Mouse (Mus musculus) lung, embryonic 16.5 days (tissue): Measurements from ENCODE around the gene Dmrt3. TPM values are rescaled to one million over a fixed set of nuclear protein-coding genes. Genes with fewer than 3 reads are reported as not detected.

Source experiments
- ATAC-seq: fragments of 200-750 bp; cut with Nextera tagmentation; 2 replicates; pipeline ENCODE4 v1.8.0; 2017; ENCODE audit warnings: low read depth, mild to moderate bottlenecking, moderate library complexity
- H3K27ac ChIP-seq: fragments of 300-500 bp; sonication (generic); 2 replicates; pipeline ENCODE4 v1.5.1; 2014; ENCODE audit warnings: mild to moderate bottlenecking, control low read depth, low read length
- H3K27me3 ChIP-seq: fragments of 300-500 bp; sonication (generic); 2 replicates; pipeline ENCODE4 v1.6.1; 2014; ENCODE audit warnings: low read depth, low read length, mixed read lengths; ENCODE audit not compliant: control insufficient read depth, insufficient read depth
- H3K36me3 ChIP-seq: fragments of 300-500 bp; sonication (generic); 2 replicates; pipeline ENCODE4 v1.6.1; 2014; ENCODE audit warnings: low read length; ENCODE audit not compliant: control insufficient read depth, insufficient read depth
- H3K4me1 ChIP-seq: fragments of 300-500 bp; sonication (generic); replicated peaks from 2 replicates; pipeline ENCODE4 v1.6.1; 2014; ENCODE audit warnings: low read length, mixed read lengths; ENCODE audit not compliant: control insufficient read depth, insufficient read depth
- H3K4me2 ChIP-seq: fragments of 300-500 bp; sonication (generic); 2 replicates; pipeline ENCODE4 v1.6.1; 2014; ENCODE audit warnings: low read depth, low read length, control low read depth
- H3K4me3 ChIP-seq: fragments of 300-500 bp; sonication (generic); 2 replicates; pipeline ENCODE4 v1.5.1; 2014; ENCODE audit warnings: mild to moderate bottlenecking, low read length, control low read depth
- H3K9ac ChIP-seq: fragments of 300-500 bp; sonication (generic); 2 replicates; pipeline ENCODE4 v1.6.1; 2014; ENCODE audit warnings: low read length, control low read depth
- H3K9me3 ChIP-seq: fragments of 300-500 bp; sonication (generic); 2 replicates; pipeline ENCODE4 v1.6.1; 2016; ENCODE audit warnings: low read length; ENCODE audit not compliant: control insufficient read depth
- WGBS: fragments of 180-500 bp; shearing (Covaris S2); extraction: QIAGEN DNeasy Blood & Tissue Kit; methylation state at CpG from one replicate; pipeline ENCODE4 v1.1.7; 2014; 5-methylcytosine and 5-hydroxymethylcytosine counted together
- polyA plus RNA-seq: library from polyadenylated mRNA; unstranded; fragments of >200 nt; fragmentation: Nextera tagmentation; extraction: Ambion mirVana; gene quantifications from 2 replicates; pipeline ENCODE4 v1.2.1, GENCODE M21; 2015

Dmrt3 gene
- polyA plus RNA-seq, 1 experiment from 2014 or later, result 0.44 TPM

DNA sequence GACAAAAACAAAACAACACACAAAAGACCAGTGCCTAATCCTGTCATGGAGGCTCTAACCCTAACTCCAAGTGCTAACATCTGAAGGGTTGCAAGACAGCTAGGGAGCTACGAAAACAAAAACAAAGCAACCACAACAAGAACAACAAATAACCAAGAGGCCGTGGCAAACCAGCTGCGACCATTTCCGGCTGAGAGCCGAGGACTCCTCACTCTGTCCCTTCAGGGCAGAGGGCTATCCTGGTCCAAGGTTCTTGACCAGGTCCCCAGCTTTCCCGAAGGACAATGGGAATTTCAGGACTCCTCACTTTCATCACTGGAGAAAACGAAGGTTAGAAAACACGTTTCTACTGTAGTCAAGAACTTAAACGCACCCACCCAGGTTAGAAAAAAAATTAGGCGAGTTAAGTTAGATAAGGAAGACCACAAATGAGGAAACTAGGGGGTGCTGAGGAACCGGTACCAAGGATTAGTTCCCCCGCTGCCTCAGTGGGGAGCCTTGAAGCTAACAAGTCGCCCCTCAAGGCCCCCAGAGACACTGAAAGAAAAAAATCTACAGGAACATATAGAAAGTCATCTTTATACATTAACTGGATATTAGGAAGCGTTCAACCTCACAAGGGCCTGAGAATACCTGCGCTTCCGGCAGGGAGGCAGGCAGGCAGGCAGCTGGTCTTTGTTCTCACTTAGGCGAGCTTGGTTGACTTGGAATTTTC lies 60.6 kb downstream of the Dmrt3 start:
- H3K9ac ChIP-seq, result no peak overlapping the region
- H3K4me2 ChIP-seq, result no peak overlapping the region
- 3% methylated on average over 17 of the region's 17 CpGs for WGBS
- H3K4me1 ChIP-seq, result peaks cover 17% of the 10 kb centered on the region
- H3K36me3 ChIP-seq, result no peaks in the 10 kb centered on the region
- no peaks in the 10 kb centered on the region for H3K9me3 ChIP-seq
- H3K4me3 ChIP-seq, result no peak overlapping the region
- peaks cover 98% of the 10 kb centered on the region for H3K27me3 ChIP-seq
- H3K27ac ChIP-seq, result no peak overlapping the region
- ATAC-seq, result no peak

DNA sequence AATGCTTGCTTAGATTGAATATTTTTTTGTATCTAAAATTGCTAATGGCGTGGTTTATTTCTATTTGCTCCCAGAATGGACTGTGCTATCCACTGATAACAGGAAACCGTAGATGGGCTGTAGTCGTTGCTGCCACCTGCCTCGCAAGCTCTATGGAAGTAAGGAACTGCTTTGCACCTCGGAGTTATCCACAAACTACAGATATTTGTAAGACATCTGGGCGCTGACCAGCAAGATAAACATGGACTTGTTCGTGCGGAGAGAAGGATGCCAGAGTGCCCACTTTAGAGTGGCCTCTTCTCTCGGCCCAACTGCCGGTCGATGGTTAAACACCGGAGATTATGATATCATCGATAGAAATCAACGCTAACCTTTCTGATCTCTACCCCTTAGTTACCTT lies 61.6 kb downstream of the Dmrt3 start:
- Histone ChIP-seq H3K4me3 (peak overlapping the region; percentile 50), H3K4me2 (peak overlapping the region; percentile 68), H3K36me3 (no peaks in the 10 kb centered on the region), H3K27me3 (peaks cover 98% of the 10 kb centered on the region), H3K9me3 (no peaks in the 10 kb centered on the region), H3K4me1 (peaks cover 17% of the 10 kb centered on the region), H3K9ac (no peak overlapping the region), H3K27ac (no peak overlapping the region)
- WGBS, result under 1% methylated on average over 14 of the region's 14 CpGs
- ATAC-seq, result no peak

- Histone ChIP-seq H3K4me1 (peaks cover 17% of the 10 kb centered on the region), H3K4me3 (peak within 1 kb of the TSS; percentile 50), H3K36me3 (no peaks in the 10 kb centered on the region), H3K9me3 (no peaks in the 10 kb centered on the region), H3K27me3 (peaks cover 96% of the 10 kb centered on the region), H3K4me2 (peak within 1 kb of the TSS; percentile 68), H3K27ac (no peak within 1 kb of the TSS), H3K9ac (no peak within 1 kb of the TSS)
- WGBS, result 1% methylated on average over 43 of the region's 44 CpGs
- peak; percentile 99 for ATAC-seq
These were observed 62.2 kb downstream of the Dmrt3 start, which contains the start of gene Dmrt2 for GRCm38 (mm10) chr19:25672101-25672950. Dmrt2 (plus strand) TSS chr19:25672411.

Other genes with a start within 250 kb of the Dmrt3 start
- gene Dmrt1, start 104.7 kb upstream of the Dmrt3 start, polyA plus RNA-seq, result not detected in 2 replicates
- 0.63 and 0.69 TPM in 2 replicates for gene Dmrt2, start 62.1 kb downstream of the Dmrt3 start, polyA plus RNA-seq